Mouse (Mus musculus) spleen, postnatal 10 days (tissue): ENCODE results near the gene Hdgfl3.
"Not testable (repeated sequence)": the region's sequence is repeated elsewhere in the genome, so short reads cannot be mapped to it uniquely, and the experiment has no call there.

Source experiments
- DNase-seq, 2 experiments: peaks; one replicate each; pipeline ENCODE4 v3.0.0; 2021 to 2022; ENCODE audit warnings: low spot score in 2 of 2

The Hdgfl3 gene

GRCm38 (mm10) chr7:81854568-81855307 lies 79.5 kb downstream of the Hdgfl3 start:
- DNase-seq: no peak

- no peak for DNase-seq
Measured at GRCm38 (mm10) chr7:81851706-81852105, 82.6 kb downstream of the Hdgfl3 start.

- no peak for DNase-seq
Measured at GRCm38 (mm10) chr7:81850171-81850570, 84.1 kb downstream of the Hdgfl3 start.

- DNase-seq: no peak
Measured at GRCm38 (mm10) chr7:81849633-81850032, 84.6 kb downstream of the Hdgfl3 start.

- DNase-seq: no peak
Measured at GRCm38 (mm10) chr7:81849214-81849613, 85.1 kb downstream of the Hdgfl3 start.

GRCm38 (mm10) chr7:81847777-81848176 lies 86.5 kb downstream of the Hdgfl3 start:
- no peak for DNase-seq

GRCm38 (mm10) chr7:81847010-81847409 lies 87.3 kb downstream of the Hdgfl3 start:
- DNase-seq: no peak

- no peak for DNase-seq
Measured at GRCm38 (mm10) chr7:81846008-81846407, 88.3 kb downstream of the Hdgfl3 start.

- DNase-seq: no peak
Measured at GRCm38 (mm10) chr7:81845313-81845712, 89.0 kb downstream of the Hdgfl3 start.

- no peak for DNase-seq
Measured at GRCm38 (mm10) chr7:81844801-81845200, 89.5 kb downstream of the Hdgfl3 start.

- DNase-seq: no peak
Measured at GRCm38 (mm10) chr7:81843903-81844302, 90.4 kb downstream of the Hdgfl3 start.

- DNase-seq: no peak
Measured at GRCm38 (mm10) chr7:81842998-81843397, 91.3 kb downstream of the Hdgfl3 start.

- DNase-seq: no peak
Measured at GRCm38 (mm10) chr7:81842141-81842540, 92.1 kb downstream of the Hdgfl3 start.

- DNase-seq: no peak
Measured at GRCm38 (mm10) chr7:81841439-81841838, 92.8 kb downstream of the Hdgfl3 start.

GRCm38 (mm10) chr7:81840661-81841181 lies 93.6 kb downstream of the Hdgfl3 start:
- no peak for DNase-seq

GRCm38 (mm10) chr7:81839746-81840145 lies 94.5 kb downstream of the Hdgfl3 start:
- no peak for DNase-seq

- DNase-seq: not testable (repeated sequence)
Measured at GRCm38 (mm10) chr7:81837771-81838170, 96.5 kb downstream of the Hdgfl3 start.

GRCm38 (mm10) chr7:81835430-81835829 lies 98.8 kb downstream of the Hdgfl3 start:
- no peak for DNase-seq

- no peak for DNase-seq
Measured at GRCm38 (mm10) chr7:81834847-81835246, 99.4 kb downstream of the Hdgfl3 start.
